Comparison of ENCODE assay signal across 8 mouse cellular contexts in the genomic region with DNA sequence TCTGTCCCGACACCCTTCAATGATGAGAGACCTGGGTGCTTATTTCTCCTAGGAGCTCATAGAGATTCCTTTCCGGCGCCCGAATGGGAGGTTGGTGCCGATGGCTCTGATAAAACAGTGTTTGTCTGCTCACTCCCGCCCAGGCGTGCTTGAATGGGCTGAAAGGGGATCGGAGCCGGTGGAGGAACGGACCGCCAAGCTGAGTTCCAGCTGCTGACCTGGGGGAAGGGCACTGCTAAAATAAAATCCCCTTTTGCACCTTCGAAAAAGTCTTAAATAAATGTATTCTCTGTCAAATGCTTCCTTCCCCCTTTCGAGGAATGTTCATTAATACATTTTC. TPM values are rescaled to one million over a fixed set of nuclear protein-coding genes. Genes with fewer than 3 reads are reported as not detected.
DNase-seq lines count a peak whose midpoint lies in the region; ATAC-seq and TF ChIP-seq lines count a peak whose summit lies in the region.

No protein-coding gene starts in this region.

- peak; percentile 59 for ATAC-seq in liver, embryonic 13.5 days (ENCODE audit: low read depth)
- ATAC-seq in cerebellum, adult (ENCODE audit: insufficient number of reproducible peaks, low FRiP score, low TSS enrichment): no peak

- TF ChIP-seq POLR2A in thymus, adult 2 months (IDR thresholded peaks at IDR 0.05; ENCODE audit: control insufficient read depth, extremely low read depth, insufficient read depth, low read length, poor library complexity): no peak

- peak overlapping the region; percentile 75 for H3K9ac ChIP-seq in liver, embryonic 13.5 days

- H3K27ac ChIP-seq in gastrocnemius, adult 2 months: peak overlapping the region; percentile 87
- H3K27ac ChIP-seq in thymus, adult 2 months (ENCODE audit: control insufficient read depth, insufficient read depth, low read length): peak overlapping the region; percentile 80
- H3K27ac ChIP-seq in liver, embryonic 13.5 days: peak overlapping the region; percentile 78

- DNase-seq in gastrocnemius, adult 2 months: peak; percentile 56
- no peak for DNase-seq in gastrocnemius, adult 18-20 months (ENCODE audit: low spot score)
- no peak for DNase-seq in thymus, adult 2 months
- DNase-seq in thymus, postnatal 10 days (ENCODE audit: low spot score in 2 of 2): no peak
- DNase-seq in liver, embryonic 13.5 days: no peak
- no peak for DNase-seq in thymus, postnatal 36 days
- DNase-seq in layer of hippocampus, adult 9-11 months: no peak

- H3K9me3 ChIP-seq in liver, embryonic 13.5 days (replicated peaks): no peaks in the 10 kb centered on the region

- intact Hi-C loops in gastrocnemius, adult 2 months (cut with DNase I): loop anchor here (2.0 kb wide), 1 partner anchor 49 kb away; no protein-coding TSS in a partner anchor

- WGBS in thymus, adult 2 months: under 1% methylated on average over 13 of the region's 13 CpGs
- 3% methylated on average over 13 of the region's 13 CpGs for WGBS in liver, embryonic 13.5 days (ENCODE audit: insufficient replicate concordance)

- peak overlapping the region; percentile 75 for H3K4me2 ChIP-seq in liver, embryonic 13.5 days

- H3K36me3 ChIP-seq in thymus, adult 2 months (ENCODE audit: control insufficient read depth, insufficient read depth, low read length): peaks cover 15% of the 10 kb centered on the region
- H3K36me3 ChIP-seq in liver, embryonic 13.5 days: peaks cover 34% of the 10 kb centered on the region

- peak overlapping the region; percentile 85 for H3K4me3 ChIP-seq in gastrocnemius, adult 2 months
- peak overlapping the region; percentile 50 for H3K4me3 ChIP-seq in thymus, adult 2 months (ENCODE audit: control insufficient read depth, insufficient read depth, low read length)
- H3K4me3 ChIP-seq in liver, embryonic 13.5 days (replicated peaks): peak overlapping the region; percentile 85

- H3K27me3 ChIP-seq in thymus, adult 2 months (ENCODE audit: control insufficient read depth, insufficient read depth, low read length): no peaks in the 10 kb centered on the region
- peaks cover 24% of the 10 kb centered on the region for H3K27me3 ChIP-seq in liver, embryonic 13.5 days

- TF ChIP-seq CTCF in gastrocnemius, adult 2 months (IDR thresholded peaks at IDR 0.05): no peak
- no peak for TF ChIP-seq CTCF in thymus, adult 2 months (IDR thresholded peaks at IDR 0.05; ENCODE audit: borderline replicate concordance, control insufficient read depth, extremely low read depth, insufficient read depth, low read length, poor library complexity)

- peaks cover 6% of the 10 kb centered on the region for H3K4me1 ChIP-seq in thymus, adult 2 months (replicated peaks; ENCODE audit: control insufficient read depth, insufficient read depth, low read length)
- peaks cover 39% of the 10 kb centered on the region for H3K4me1 ChIP-seq in liver, embryonic 13.5 days (replicated peaks)

RNA-seq across cellular contexts. Expression of gene Sf3b2, which starts 0.5 kb away (rescaled TPM):
- 10 to 100 TPM; 66.5 to 78.9 TPM for total RNA-seq in gastrocnemius, adult 2 months (2021)
- 10 to 100 TPM; 66.7 to 68.2 TPM for total RNA-seq in gastrocnemius, adult 18-20 months (2021)
- 213 and 250 TPM in 2 replicates for polyA plus RNA-seq in thymus, adult 2 months (2012; rRNA removed)
- polyA plus RNA-seq in liver, embryonic 13.5 days (2015; fragmentation: Nextera tagmentation; extraction: Ambion mirVana): 157 TPM in 2 replicates

RNA-seq across cellular contexts. Expression of gene Gal3st3, which starts 2.4 kb away (rescaled TPM):
- total RNA-seq in gastrocnemius, adult 2 months (2021): under 1 TPM in 1 of 2 experiments, not detected in 1; 0.11 TPM
- not detected for total RNA-seq in gastrocnemius, adult 18-20 months (2021)
- polyA plus RNA-seq in thymus, adult 2 months (2012; rRNA removed): 4.8 and 6.3 TPM in 2 replicates
- 0.15 and 0.17 TPM in 2 replicates for polyA plus RNA-seq in liver, embryonic 13.5 days (2015; fragmentation: Nextera tagmentation; extraction: Ambion mirVana)

RNA-seq across cellular contexts. Expression of gene Pacs1, which starts 22.8 kb away (rescaled TPM):
- 1 to 10 TPM; 5.2 to 8.5 TPM for total RNA-seq in gastrocnemius, adult 2 months (2021)
- 1 to 10 TPM; 6.5 to 8.2 TPM for total RNA-seq in gastrocnemius, adult 18-20 months (2021)
- 58.9 and 64.9 TPM in 2 replicates for polyA plus RNA-seq in thymus, adult 2 months (2012; rRNA removed)
- 7.7 and 10.4 TPM in 2 replicates for polyA plus RNA-seq in liver, embryonic 13.5 days (2015; fragmentation: Nextera tagmentation; extraction: Ambion mirVana)

RNA-seq across cellular contexts. Expression of gene Catsper1, which starts 39.8 kb away (rescaled TPM):
- total RNA-seq in gastrocnemius, adult 2 months (2021): not detected
- total RNA-seq in gastrocnemius, adult 18-20 months (2021): not detected
- not detected in 2 replicates for polyA plus RNA-seq in thymus, adult 2 months (2012; rRNA removed)
- not detected in 2 replicates for polyA plus RNA-seq in liver, embryonic 13.5 days (2015; fragmentation: Nextera tagmentation; extraction: Ambion mirVana)

RNA-seq across cellular contexts. Expression of gene Cst6, which starts 53.7 kb away (rescaled TPM):
- 10 to 100 TPM; 27.5 to 44.2 TPM for total RNA-seq in gastrocnemius, adult 2 months (2021)
- total RNA-seq in gastrocnemius, adult 18-20 months (2021): 10 to 100 TPM; 47.6 to 50.7 TPM
- polyA plus RNA-seq in thymus, adult 2 months (2012; rRNA removed): 60.2 and 101 TPM in 2 replicates
- 0.34 and 0.39 TPM in 2 replicates for polyA plus RNA-seq in liver, embryonic 13.5 days (2015; fragmentation: Nextera tagmentation; extraction: Ambion mirVana)
